Mouse (Mus musculus) ES-CJ7 (cell line): ENCODE results near the gene 4931414P19Rik.

ENCODE experiments used
- DNase-seq: peaks from one replicate; pipeline ENCODE4 v3.0.0; 2011; ENCODE audit warnings: low read depth, low spot score

The 4931414P19Rik gene

DNA sequence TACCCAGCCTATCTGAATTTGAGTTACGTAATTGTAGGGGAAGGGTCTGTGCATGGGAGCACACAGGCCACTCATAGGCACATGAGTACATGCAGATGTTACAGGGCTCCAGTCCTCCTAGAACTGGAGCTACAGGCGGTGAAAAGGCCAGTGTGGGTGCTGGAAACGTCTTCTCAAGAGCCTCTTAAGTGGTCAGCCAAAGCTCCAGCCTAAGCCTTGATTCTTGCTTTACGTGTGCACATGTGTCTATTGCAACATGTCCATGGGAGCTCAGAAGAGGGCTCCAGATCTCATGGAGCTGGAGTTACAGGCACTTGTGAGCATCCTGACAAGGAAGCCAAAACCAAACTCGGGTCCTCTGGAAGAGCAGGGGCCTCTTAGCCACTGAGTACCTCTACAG, 61.1 kb downstream of the 4931414P19Rik start:
- DNase-seq = no peak

DNA sequence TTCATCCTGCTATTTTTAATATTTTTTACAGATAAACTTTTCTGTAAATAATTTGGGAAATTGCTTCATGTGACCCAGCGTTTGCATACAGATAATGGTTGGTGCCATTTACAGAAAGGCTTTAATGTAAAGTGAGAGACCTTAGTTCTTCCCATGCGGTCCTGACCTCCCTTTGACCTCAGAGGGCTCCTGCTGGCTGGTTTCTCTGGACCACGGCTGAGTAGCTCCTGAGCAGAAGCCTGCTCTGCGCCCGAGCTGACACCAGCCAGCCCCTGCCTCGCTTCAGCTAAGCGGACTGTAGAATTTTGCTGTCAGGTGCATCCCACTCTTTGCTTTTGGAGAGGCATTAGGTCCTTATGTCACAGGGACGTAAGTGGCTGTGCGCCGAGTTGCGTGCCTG, 65.0 kb downstream of the 4931414P19Rik start:
- DNase-seq = peak; percentile 44

DNA sequence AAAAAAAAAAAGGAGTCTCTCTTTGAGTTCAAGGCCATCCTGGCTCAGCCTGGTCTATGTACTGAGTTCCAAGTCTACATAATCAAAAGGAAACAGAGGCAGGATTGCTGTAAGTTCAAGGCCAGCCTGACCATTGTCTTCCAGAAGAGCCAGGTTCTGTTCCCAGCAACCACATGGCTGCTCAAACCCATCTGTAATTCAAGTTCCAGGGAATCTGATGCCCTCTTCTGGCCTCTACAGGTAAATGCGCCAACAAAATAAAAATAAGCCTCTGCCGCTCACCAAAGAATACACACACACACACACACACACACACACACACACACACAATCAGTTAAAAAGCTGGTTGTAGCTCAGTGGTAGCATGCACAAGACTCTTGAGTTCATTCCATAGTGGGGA, 67.2 kb downstream of the 4931414P19Rik start:
- DNase-seq = peak; percentile 78
